Mouse (Mus musculus): Measurements from ENCODE around the gene Dpm1.

The Dpm1 gene

DNA sequence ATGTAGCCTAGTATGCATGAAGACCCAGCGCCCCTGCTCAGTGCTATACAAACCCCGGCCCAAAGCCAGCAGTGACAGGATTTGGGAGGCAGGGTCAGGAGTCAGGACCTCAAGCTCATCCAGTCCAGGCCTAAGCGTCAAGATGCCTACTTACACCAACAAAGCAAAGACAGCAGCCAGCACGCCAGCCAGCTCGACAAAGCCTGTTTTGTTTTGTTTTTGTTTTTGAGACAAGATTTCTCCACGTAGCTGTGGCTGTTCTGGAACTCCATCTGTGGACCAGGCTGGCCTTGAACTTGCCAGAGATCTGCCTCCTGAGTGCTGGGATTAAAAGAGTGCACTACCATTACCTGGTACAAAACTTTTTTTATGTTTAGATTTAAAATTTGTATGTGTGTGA is 7.1 kb downstream of the Dpm1 start:
- DNase-seq = no peak

DNA sequence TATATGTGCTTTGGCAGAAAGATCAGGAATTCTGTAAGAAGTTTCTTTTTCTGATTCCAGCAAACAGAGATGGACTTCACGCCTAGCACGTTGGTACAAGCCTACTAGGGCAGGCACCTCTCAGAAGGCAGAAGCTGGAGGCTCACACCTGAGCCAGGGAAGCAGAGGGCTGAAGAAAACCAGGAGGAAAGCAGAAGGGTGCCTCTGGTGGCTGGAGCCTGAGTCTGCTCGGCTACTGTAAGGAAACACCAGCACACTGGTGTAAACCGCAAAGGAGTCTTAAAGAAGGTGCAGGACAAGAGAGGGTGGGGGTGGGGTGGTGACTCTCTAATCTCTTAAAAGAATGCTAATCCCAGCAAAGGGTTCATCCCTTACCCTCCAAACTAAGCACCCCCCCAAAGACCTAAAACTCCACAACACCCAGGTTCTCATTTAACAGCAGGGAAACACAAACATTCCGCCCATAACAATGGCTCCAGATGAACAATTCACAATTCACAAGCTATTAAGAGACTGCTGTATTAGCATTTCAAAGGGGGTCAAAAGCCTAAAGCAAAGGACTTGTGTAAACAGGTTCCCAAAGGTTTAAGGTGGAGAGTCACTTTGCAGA is 16.5 kb downstream of the Dpm1 start:
- DNase-seq = no peak

DNA sequence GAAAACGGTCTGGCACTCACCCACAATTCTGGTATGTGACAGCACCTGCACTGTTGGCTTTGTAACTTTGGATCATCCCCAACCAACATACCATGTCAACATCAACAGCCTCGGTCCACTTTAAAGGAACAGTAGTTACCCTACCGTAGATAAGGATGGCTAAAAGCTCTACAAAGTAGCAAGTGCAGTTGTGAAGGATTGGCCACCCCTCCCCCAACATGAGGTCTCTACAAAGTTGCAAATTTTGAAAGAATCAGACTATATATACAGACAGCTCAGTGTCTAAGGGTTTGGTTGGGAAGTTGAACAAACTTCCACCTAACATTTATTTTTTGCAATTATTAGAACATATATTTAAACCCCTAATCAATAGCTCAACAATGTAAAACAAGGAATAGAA is 22.5 kb downstream of the Dpm1 start:
- DNase-seq = no peak

DNA sequence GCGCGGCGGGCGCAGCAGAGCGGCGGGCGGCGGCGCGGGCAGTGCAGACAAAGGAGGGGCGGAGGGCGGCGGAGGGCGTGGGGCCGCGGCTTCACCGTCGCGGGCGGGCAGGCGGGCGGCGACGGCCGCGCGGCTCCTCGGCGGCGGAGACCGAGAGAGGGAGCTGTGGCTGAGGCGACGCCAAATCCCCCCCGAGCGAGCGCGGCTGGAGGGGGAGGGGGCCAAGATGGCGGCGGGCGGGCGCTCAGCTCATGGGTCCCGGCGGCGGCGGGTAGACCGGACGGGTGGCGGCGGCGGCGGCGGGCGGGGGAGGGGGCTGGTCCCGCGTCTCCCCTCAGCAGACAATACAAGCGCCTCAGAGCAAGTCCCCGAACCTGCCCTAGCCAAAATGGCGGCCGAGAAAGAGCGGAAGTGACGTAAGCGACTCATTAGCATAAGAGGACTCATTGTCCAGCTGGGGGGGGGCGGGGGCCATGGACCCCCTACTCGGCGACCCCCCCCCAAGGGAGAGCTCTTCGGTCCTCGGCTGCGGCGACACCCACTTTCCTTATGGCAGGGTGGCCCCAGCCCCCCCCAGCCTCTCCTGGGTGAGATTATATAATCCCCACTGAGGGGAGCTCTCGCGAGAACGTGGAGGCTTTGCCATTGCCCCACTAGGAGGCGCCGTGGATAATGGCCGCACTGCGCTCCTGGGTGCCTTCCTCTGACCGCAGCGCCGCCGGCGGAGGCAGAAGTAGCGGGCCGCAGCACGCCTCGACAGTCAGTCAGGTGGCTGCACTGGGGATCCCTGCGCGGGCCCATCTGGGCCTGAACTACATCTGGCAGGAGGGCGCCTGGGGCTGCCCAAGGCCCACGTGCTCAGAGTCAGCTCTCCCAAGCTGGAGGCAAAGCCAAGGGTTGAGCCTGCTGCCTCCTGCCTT is 23.4 kb downstream of the Dpm1 start, which contains the start of gene Adnp:
Adnp (minus strand) TSS at position 388 of the 920 bp plus-strand sequence.
- DNase-seq = peak; percentile 93 to 95

DNA sequence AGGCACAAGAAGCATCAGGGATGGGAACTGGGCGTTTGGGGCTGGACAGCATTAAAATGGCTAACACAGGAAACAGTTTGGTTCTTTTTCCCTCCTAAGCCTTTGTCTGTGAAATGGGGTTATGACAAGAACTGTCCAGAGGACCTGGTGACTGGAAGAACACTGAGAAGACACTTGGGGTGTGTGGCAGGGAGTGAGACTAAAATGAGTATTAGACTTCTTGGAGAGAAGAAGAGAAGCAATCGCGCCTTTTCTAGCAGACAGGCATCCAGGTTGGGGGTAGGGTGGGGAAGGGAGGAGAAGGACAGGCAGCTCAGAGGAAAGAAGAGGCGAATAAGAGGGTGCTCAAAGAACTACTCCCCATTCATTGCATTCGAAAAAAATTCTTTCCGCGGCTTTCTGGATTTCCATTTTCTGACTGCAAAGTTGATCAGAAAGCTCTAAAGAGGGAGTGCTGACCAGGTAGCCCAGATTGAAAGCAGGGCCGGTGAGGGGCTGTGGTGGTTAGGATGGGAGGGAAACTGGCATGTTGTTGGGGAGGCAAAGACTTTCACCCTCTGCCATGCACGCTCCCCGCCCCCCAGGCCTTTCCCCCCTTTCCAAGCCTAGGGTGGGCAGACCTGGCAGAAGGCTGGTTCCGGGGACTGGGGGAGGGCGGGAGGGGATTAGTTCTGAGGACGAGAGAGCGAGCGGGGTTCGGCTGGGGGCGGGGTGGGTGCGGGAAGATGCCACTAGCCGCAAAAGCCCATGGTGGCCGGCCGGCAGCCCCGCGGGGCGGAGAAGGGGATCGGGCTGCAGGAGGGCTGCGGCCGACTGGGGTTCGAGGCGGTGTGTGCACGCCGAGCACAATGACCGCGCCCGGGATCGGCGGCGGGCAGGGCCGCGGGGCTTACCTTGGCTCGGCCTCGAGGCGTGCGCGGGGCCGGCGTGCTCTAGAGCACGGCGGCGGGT is 24.4 kb downstream of the Dpm1 start:
- DNase-seq = peak; percentile 13 to 44

DNA sequence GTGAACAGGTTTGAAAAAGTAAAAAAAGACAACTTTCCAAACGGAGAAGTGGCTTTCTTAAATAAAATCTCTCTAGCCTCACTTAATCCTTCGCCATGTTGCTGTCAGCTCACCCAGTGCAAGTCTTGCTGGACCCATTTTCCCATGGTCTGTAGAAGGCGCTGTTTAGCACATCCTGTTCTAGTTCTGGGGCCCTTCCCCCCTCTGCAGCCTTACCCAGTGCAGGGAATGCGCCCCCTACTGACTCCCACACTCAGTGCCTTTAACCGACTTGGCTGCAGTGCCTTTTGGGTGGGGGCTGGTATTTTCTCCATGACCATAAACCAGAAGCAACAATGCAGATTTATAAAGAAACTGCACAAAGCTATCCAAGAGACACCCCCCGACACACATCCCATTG is 25.1 kb downstream of the Dpm1 start:
- DNase-seq = peak; percentile 74 to 85

DNA sequence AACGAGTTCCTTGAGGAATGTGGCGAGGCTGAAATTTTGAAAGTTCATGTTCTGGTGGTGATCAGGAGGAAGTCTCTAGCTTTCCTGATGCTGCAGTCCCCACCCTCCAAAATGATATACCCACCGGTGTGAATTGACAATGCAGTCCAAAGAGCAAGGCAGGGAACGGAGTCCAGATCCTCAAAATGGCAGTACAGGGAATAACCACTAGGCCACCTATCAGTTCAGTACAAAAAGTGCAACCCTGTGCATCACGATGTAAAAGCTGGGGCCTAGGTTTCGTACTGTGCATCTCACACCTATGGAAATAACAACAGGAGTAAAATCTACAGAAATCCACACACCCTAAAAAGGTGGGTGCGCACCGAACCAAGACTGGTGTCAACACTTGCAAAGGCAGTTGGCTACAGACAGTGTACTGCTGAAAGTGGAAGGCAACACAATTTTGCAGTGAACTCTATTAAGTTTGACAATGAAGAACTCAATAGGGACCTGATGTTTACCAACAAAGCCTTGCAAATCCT is 25.9 kb downstream of the Dpm1 start:
- no peak for DNase-seq

DNA sequence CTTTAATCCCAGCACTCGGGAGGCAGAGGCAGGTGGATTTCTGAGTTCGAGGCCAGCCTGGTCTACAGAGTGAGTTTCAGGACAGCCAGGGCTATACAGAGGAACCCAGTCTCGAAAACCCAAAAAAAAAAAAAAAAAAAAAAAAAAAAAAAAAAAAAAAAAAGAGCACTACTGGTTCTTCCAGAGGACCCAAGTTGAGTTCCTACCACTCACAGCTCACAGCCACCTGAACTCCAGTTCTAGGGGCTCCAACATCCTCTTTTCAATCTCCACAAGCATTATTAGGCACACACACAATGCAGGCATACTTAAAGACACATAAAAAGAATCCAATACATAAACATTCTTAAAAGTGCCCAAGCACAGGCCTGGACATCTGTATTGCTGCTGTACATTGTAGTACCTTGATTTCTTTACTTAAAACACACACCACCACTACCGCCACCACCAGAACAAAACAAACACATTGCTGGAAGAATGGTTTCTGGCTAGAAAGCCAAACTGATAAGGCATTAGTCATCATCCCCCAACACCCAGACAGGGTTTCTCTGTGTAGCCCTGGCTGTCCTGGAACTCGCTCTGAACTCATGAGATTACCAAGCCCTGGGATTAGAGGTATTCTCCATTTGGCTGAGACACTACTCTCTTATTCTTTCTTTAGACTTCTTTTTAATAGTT is 30.2 kb downstream of the Dpm1 start:
- DNase-seq = no peak

DNA sequence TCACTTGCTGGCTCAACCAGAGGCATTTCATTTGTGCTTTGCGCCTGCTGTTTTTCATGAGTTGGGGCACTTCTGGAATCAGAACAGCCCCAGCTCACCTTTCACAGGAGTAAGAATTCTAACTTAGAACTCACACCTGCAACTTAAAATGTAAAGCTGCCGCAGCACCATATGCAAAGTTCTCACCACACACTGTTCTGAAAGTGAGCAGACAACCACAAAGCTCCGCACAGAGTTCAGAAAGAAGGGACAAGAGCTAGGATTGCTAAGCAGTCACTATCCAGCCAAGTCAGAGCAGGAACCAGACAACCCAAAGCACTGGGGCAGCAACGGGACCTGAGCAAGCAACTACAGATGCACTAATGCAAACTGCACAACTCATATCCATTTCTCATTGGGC is 30.9 kb downstream of the Dpm1 start:
- no peak for DNase-seq

DNA sequence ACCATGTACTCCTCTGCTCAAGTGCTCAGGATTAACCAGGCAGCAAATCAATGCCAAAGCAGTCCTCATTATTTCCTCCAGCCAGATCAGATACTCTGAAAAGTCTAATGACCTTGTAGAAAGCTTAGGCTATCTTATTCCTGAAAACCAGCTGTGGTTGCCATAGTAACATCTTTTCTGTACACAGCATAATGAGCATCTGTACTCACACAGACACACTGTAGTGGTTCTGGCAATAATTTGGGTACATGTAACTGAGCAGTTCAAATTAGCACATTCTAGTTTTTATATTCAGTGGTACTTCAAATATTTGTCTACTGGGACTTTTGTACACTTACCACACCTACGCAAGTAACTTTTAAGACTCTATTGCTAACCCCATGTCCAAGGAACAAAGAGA is 32.0 kb downstream of the Dpm1 start:
- DNase-seq = no peak

DNA sequence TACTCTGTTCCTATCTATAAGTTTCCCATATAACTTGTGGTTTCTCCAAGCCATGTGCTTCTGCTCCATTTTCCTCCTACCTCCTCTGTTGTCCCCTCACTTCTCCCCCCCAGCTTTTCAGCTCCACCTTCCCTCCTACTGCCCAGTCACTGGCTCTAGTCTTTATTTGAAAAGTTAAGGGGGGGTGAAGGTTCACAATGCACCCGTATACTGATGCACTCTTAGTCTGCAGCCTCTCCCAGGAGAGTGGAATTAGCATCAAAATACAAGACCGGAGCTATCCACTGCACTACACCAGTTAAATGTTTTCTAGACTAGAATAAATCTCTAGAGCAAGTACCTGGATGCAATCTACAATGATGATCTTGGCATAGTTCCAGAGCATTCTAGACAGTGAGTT is 34.7 kb downstream of the Dpm1 start:
- DNase-seq = no peak

DNA sequence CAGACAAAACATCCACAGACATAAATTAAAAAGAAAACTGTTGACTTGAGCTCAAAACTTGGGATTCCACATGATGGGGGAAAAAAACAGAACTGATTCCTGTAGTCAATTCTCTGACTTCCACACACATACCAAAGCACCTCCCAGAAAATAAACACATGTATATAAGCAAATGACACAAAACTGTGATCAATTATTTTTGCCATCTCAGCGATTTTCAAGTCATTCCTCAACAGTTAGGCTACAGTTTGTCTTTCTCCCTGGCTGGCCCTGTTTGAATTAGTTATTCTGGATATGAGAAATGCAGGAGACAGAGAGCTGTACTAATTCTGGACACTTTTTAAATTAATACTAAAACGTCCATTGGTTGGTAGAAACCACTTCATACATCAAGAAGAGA is 36.7 kb downstream of the Dpm1 start:
- DNase-seq = no peak

DNA sequence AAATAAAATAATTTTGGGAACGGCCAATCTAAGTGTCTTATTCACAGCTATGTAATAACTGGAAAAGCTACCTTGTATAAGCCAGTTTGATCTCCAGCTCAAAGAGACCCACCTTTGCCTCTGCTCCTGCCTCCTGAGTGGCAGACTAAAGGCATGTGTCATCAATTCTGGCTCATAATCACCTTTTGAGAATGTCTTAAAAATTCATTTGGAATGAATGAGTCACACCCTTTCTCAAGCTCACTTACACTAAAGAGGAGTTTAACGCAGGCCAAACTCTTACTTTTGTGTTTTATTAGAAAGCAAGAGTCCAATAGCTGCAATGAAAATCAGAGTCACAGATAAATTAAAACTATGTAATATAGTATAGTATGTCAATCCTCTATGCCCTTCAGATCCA is 38.5 kb downstream of the Dpm1 start:
- no peak for DNase-seq

DNA sequence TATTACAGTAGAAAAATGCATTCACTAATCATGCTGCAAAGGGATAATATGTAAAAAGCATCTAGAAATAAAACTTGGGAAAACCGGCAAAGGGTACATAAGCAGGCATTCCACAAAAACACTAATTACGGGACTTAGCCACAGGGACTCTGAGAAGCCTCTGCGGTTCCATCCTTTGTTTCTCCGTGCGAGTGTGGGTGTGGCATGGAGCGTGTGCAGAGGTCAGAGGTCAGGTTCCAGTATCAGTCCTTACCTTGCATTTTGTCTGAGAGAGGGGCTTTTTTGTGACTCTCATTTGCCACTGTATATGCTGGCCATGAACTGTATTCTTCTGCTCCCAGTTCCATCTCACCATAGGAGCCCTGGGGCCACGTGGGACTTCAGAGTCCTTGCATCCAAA is 54.4 kb downstream of the Dpm1 start:
- no peak for DNase-seq

DNA sequence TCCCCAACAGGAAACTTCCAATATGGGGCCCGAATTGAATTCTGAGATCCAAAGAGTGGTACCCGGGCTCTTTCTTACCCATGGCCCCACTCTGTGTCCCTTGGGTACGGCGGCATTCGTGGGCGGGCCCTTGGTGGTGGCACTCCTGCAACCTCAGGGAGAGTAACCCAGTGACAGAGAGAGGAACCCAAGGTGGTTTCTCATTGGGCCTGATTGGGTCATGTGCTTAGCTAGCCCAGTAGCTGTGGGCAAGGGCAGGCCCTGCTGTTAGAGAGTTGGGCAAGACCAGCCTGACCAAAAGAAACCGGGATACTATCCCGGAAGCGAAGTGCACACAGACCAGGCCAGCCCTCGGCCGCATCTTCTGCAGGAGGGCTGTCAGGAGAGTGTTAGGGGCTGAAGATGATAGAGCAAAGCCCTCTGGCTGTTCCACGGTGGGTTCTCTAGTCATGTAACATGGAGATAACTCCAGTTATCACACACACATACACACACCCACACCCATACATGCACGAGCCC is 60.2 kb downstream of the Dpm1 start:
- DNase-seq = peak; percentile 52 to 63

DNA sequence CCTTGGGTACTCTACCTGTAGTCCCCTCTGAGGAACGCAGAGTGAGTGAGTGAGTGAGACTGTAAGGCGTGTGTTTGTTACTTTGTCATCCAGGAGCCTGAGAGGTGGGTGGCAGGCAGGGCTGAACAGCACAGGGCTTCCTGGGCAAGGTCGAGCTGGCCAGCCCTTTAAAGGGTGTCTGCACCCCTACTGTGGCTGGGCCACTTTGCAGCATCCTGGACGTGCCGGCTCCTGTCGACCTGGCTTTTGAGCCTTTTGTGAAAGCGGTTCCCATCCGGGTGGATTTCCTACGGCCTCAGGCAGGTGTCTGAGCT is 60.6 kb downstream of the Dpm1 start:
- no peak for DNase-seq

DNA sequence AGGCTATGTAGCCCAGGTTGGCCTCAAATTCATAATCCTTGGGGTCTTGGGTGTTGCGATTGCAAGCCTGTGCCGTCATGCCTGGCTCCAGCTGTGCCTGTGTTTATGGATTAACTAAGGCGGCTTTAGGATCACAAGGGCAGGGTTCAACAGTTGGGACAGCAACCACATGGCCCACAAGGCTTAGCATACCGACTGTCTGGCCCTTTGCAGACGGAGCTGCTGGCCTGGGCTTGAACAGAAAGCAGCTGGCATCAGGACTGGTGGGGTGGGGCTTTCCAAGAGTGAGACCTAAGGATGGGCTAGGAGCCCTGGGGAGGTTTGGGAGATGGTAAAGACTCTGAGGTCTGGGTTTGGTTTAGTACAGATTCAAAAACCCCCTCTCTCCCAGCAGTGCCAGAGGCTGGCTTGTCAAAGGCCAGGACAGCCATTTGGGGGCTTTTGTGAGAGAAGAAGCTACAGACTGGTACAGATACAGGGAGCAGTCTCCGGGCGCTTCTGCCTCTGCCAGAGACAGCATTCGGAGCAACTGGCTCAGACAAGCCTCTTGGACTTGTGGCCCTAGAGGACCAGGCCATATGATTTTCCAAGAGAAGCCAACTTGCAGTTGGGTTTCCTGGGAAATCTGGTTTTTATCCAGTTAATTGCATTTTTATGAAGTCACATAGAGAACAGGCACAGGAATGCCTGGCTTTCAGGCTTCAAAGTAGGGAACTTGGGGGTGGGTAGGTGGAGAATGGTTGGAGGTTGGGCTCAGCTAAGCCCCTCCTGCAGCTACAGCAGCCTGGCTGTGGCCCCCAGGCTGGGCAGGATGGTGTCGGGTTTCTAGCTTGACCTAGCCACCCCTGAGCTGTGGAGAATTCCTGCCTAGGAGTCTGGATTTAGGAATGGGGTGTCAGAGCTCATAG is 61.2 kb downstream of the Dpm1 start:
- DNase-seq = no peak

DNA sequence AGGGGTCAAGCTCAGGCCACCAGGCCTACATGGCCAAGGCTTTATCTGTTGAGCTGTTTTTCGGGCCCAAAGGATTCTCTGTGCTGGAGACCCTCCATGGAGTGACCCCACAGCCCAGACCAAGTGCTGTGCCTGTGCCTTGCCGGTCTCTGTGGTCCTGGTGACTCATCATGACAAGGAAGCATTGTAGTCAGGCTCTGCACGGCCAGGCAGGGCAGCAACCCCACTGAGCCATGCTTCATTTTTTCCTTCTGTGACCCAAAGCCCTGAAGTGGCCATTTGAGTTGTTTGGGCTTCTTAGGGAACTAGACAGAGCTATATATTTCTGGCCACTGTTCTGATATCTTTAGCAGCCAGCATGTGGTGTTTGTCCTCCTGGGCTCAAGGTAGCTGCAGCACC is 62.6 kb downstream of the Dpm1 start:
- DNase-seq = no peak

DNA sequence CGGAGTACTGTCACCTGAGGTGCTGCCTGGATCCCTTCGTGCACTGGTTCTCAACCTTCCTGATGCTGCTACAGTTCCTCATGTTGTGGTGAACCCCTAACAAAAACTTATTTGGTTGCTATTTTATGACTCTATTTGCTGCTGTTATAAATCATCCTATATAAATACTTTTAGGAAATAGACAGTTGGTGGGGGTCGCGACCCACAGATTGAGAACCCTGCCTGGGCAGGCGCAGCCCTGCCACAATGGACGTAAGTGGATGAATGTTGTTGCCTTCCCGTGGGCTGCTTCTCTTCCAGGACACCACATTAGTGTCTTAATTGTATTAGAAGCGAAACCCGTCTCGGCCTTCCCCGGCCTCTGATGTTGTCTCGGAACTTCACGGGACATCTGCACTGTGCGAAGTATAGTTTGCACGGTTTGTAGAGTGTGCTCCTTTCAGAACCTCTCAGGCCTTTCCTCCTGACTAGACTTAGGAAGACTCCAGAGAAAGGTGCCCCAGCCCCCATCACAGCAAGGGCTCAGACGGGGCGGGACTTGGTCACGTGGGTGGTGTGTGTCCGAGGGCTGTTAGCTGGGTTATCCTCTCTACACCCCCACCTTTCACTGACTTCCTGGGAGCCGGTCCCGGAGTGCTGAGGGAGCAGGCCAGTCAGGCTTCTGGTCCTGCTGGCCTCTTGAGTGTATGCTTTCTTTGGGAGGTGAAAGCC is 63.5 kb downstream of the Dpm1 start:
- DNase-seq = no peak

DNA sequence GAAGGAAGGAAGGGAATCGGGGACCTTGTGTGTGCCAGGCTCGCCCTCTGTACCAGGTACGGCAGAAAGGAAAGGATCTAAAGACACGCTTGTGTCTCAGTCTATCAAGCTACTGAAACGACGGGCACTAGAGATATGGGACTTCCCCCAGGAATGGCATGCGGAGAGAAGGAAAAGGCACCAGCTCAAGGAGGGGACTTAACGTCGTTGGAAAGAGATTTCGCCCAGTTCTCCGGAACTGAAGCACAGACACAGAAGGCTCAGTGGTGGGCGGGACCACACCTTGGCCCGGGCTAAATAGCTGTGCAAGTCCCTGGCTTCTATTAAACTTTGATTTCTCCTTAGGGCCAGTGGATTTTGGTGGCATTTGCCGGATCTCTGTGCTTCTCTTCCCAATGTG is 68.4 kb downstream of the Dpm1 start:
- no peak for DNase-seq

Measured in spleen, adult 18-20 months (tissue).